Mouse (Mus musculus): ENCODE measurements around the gene Usp44.

DNA sequence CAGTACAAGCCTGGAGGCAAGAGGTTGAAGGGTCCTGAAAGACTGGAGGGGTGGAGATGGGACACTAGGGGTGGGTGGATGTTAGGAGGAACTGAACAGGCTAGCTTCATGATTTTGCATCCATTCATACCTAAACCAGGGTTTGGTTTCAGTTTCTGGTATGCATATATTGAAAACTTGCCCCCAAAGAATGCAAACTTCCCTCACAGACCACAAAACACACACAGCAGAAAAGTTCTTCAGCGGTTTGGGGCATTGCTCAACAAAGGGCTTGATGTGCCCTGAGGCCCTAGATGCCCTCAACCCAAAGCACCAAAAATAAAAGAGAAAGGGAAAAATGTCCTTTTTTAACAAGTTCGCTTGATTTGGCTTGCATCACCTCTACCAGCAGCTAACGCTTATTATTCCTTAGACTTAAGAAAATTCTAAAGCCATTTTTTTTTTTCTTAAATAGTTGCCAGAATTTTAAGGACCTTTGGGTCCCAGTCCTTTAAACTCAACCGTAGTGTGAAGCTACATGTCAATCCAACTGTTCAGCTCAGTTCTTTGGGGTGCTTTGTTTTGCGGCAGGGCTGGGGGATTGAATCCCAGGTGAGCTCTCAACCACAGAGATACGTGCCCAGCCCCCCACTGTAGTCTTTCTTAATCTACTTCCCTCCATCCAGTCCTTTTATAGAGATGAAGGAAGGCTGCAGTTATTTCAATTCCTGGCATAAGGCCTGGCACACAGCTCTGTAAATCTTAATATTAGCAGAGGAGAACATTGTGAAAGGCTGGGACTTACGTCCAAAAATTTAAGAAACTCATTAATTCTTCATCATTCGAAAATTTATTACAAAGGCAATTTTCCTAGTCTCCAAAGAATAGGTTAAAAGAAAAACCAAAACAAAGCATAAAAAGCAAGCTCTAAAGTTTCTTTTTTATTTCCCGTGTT is 1.2 kb upstream of the Usp44 start:
- TF ChIP-seq POLR2A (IDR thresholded peaks at IDR 0.05; ENCODE audit: control insufficient read depth, extremely low read depth, insufficient read depth, low read length, poor library complexity) (no peak), CTCF (IDR thresholded peaks at IDR 0.05; ENCODE audit: borderline replicate concordance, control insufficient read depth, extremely low read depth, insufficient read depth, low read length, poor library complexity) (no peak)

All from thymus, adult 2 months (tissue).